Mouse (Mus musculus): ENCODE data around the gene S100pbp. TPM values are rescaled to one million over a fixed set of nuclear protein-coding genes. Genes with fewer than 3 reads are reported as not detected.

S100pbp gene
- polyA plus RNA-seq, 1 experiment from 2014 or later: 30.5 TPM

DNA sequence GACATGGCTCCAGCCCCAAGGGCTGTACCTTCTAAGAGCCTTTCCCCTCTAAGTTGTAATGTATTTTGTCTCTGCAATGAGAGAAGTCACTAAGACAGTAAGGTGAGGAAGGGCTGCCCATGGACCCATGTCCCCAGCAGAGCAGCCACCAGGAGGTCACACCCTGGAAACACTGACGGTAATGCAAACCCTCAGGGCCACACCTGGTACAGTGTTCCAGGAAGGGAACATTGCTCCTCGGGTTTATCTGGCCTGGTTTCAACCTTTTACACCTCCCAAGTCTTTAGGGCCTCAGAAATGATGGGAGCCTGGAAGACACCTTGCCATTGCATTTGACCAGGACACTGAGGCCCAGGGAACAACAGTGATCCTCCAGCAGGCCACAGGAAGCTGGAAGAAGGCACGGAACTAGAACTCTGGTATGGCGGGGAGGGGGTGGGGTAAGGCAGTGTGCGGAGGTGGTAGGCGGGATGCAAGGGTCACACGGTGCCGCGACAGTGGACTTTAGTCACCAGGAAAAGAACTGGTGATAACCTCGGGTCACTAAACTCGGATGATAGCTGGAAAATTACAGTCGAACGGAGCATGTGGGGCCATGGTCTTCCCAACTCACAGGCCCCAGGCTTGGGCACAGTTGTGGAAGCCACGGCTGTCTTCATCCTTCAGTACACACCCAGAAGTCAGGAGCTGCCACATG lies 87.2 kb downstream of the S100pbp start:
- WGBS: 83% methylated on average over 14 of the region's 14 CpGs
- DNase-seq (ENCODE audit: low spot score): no peak
- H3K4me3 ChIP-seq (ENCODE audit: low read depth, low read length): no peak overlapping the region
- ATAC-seq (ENCODE audit: insufficient number of reproducible peaks, low FRiP score, low TSS enrichment, low read depth): no peak
- H3K27me3 ChIP-seq (ENCODE audit: control insufficient read depth, insufficient read depth, low read length): peaks cover 26% of the 10 kb centered on the region
- no peaks in the 10 kb centered on the region for H3K36me3 ChIP-seq (ENCODE audit: control insufficient read depth, insufficient read depth, low read length)
- no peaks in the 10 kb centered on the region for H3K9me3 ChIP-seq (ENCODE audit: control insufficient read depth, low read length)
- H3K4me2 ChIP-seq (ENCODE audit: low read depth, severe bottlenecking): no peak overlapping the region
- H3K27ac ChIP-seq (replicated peaks; ENCODE audit: low read depth, low read length): no peak overlapping the region
- peaks cover 4% of the 10 kb centered on the region; the same call in 1 of the 2 replicates for H3K4me1 ChIP-seq (ENCODE audit: control insufficient read depth, insufficient read depth, low read length)
- no peak overlapping the region for H3K9ac ChIP-seq (ENCODE audit: low read length)

Other genes with a start within 250 kb of the S100pbp start
- gene Azin2, start 227.3 kb downstream of the S100pbp start, polyA plus RNA-seq (2014; fragmentation: Nextera tagmentation; extraction: Ambion mirVana): 14.9 and 15.4 TPM in 2 replicates
- 176 and 182 TPM in 2 replicates for gene Ak2, start 197.8 kb downstream of the S100pbp start, polyA plus RNA-seq (2014; fragmentation: Nextera tagmentation; extraction: Ambion mirVana)
- 9.6 and 9.8 TPM in 2 replicates for gene Rnf19b, start 131.5 kb downstream of the S100pbp start, polyA plus RNA-seq (2014; fragmentation: Nextera tagmentation; extraction: Ambion mirVana)
- 4.3 and 4.6 TPM in 2 replicates for gene Tmem54, start 84.2 kb downstream of the S100pbp start, polyA plus RNA-seq (2014; fragmentation: Nextera tagmentation; extraction: Ambion mirVana)
- gene Hpca, start 67.7 kb downstream of the S100pbp start, polyA plus RNA-seq (2014; fragmentation: Nextera tagmentation; extraction: Ambion mirVana): 0.19 and 0.23 TPM in 2 replicates
- gene Fndc5, start 52.7 kb downstream of the S100pbp start, polyA plus RNA-seq (2014; fragmentation: Nextera tagmentation; extraction: Ambion mirVana): 3.7 and 4.5 TPM in 2 replicates
- 83.1 and 84.8 TPM in 2 replicates for gene Yars, start within 50 bp of the S100pbp start, polyA plus RNA-seq (2014; fragmentation: Nextera tagmentation; extraction: Ambion mirVana)
- gene C77080, start 71.7 kb upstream of the S100pbp start, polyA plus RNA-seq (2014; fragmentation: Nextera tagmentation; extraction: Ambion mirVana): 3.7 and 4.2 TPM in 2 replicates
- gene Sync, start 97.9 kb upstream of the S100pbp start, polyA plus RNA-seq (2014; fragmentation: Nextera tagmentation; extraction: Ambion mirVana): 0.47 and 0.59 TPM in 2 replicates
- gene Rbbp4, start 145.6 kb upstream of the S100pbp start, polyA plus RNA-seq (2014; fragmentation: Nextera tagmentation; extraction: Ambion mirVana): 608 and 644 TPM in 2 replicates
- gene Zbtb8os, start 146.0 kb upstream of the S100pbp start, polyA plus RNA-seq (2014; fragmentation: Nextera tagmentation; extraction: Ambion mirVana): 42.5 and 53.3 TPM in 2 replicates
- 7.2 and 7.4 TPM in 2 replicates for gene Zbtb8a, start 188.4 kb upstream of the S100pbp start, polyA plus RNA-seq (2014; fragmentation: Nextera tagmentation; extraction: Ambion mirVana)

Measured in limb, embryonic 11.5 days (tissue).